Mouse (Mus musculus) left cerebral cortex, postnatal 4 days (tissue): ENCODE measurements at regions not wholly inside any gene's neighbourhood (a gene's known extent, or its start where the extent isn't known, plus 50 kb on each side); places are given as distances from the start of the nearest gene placed in this dataset.

ENCODE experiments used
- DNase-seq: peaks from one replicate; pipeline ENCODE4 v3.0.0-alpha.2; 2022
- intact Hi-C: fragments of 180-260 bp; cut with DNase I; formaldehyde crosslinking; loops from one replicate; pipeline ENCODE4 v1.15.1; 2025

DNA sequence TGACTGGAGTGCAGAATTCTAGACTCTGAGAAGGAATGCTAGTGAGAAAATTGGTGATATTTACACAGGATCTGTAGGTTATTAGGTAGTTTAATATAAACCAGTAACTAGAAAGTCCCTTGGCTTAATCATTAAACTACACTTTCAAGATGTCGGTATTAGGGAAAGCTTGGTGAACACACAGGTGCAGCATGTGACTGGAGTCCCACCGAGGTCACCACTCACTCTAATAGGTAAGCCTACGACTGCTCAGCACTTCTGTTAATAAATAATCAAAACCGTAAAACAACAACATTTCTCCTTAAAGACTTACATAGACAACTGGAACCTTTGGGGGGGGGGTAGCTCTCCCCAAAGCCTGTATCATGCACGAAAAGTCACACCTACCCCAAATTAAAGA, 125.1 kb downstream of the Polr2m start:
- intact Hi-C loops = no loop called here
- no peak for DNase-seq

DNA sequence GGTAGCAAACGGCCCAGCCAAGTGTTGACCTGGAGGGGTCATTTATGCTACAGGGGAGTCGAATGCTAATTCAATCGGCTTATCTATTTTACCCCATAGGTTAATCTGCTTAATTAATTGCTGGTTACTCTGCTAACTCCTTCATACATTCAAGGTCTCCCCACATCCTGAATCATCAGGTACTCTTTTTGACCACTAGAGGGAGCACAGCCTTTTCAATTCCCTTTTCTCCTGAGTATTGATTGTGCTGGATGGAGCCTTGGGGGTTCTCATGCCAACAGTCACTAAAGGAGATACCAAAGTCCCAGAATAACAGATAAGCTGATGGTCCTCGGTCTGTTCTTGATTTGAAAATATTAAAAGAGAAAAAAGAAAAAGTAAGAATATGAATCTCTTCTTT, 126.8 kb downstream of the Polr2m start:
- DNase-seq = no peak
- intact Hi-C loops = loop anchor here (10.0 kb wide), 2 partner anchors 86 to 144 kb away; partner anchors contain the start of gene Aldh1a2

DNA sequence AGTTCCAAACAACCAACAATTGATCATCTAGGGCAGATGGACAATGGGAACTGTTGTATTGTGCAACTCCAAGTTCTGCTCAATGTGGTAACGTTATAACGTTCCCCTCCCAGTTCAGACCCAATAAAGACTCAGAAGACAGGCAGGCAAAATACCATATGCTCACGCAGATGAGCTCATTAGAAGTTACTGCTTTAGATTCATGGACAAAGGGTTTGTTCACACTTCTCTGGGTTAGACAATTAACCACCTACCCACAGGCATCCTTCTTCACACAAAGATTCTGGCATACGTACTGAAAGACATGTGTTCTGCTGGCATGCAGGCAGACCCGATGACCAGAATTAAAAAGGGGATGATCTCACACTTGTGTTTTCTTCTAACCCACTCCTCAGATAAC, 130.0 kb downstream of the Polr2m start:
- intact Hi-C loops = loop anchor here (10.0 kb wide), 2 partner anchors 89 to 141 kb away; partner anchors contain the start of gene Aldh1a2
- DNase-seq = no peak
